In genomic region chr3:144714126-144714525, GRCm38 (mm10) we compare ENCODE assay signal across 10 mouse cellular contexts. TPM values are rescaled to one million over a fixed set of nuclear protein-coding genes. Genes with fewer than 3 reads are reported as not detected.
DNase-seq lines count a peak whose midpoint lies in the region; ATAC-seq and TF ChIP-seq lines count a peak whose summit lies in the region.
"Had no signal": no experiment of that assay in that cellular context is flagged by ENCODE, and none has a peak within 500 bp of the region (broad histone marks: within the 10 kb centered on the region; RNA-seq: fewer than 3 reads in every experiment).

No protein-coding gene starts in this region.

- no peak for TF ChIP-seq CTCF in liver, postnatal 0 days (IDR thresholded peaks at IDR 0.05; ENCODE audit: low read depth)

- H3ac ChIP-seq in myocyte (ENCODE audit: control insufficient read depth, insufficient read length), result no peak overlapping the region

- no peak for TF ChIP-seq POLR2A in myocyte (IDR thresholded peaks at IDR 0.05; ENCODE audit: insufficient read length, low read depth)

- peaks cover 99% of the 10 kb centered on the region for H3K79me2 ChIP-seq in myocyte (ENCODE audit: control insufficient read depth, insufficient read depth)

- H3K4me2 ChIP-seq in liver, postnatal 0 days (ENCODE audit: low read depth, low read length), result no peak overlapping the region
- H3K4me2 ChIP-seq in liver, embryonic 12.5 days, result no peak overlapping the region
- H3K4me2 ChIP-seq in myocyte (ENCODE audit: low read depth), result peak overlapping the region; percentile 12

- 73% methylated on average over 7 of the region's 7 CpGs for WGBS in liver, postnatal 0 days (ENCODE audit: insufficient replicate concordance)
- WGBS in liver, embryonic 12.5 days (ENCODE audit: insufficient replicate concordance), result 82% methylated on average over 7 of the region's 7 CpGs

- no peak for ATAC-seq in liver, postnatal 0 days
- no peak for ATAC-seq in liver, embryonic 12.5 days
- ATAC-seq: hindbrain, postnatal 0 days had no signal

- no peak for DNase-seq in liver, postnatal 0 days
- peak; percentile 65 to 77 for DNase-seq in heart, adult 18-20 months
- DNase-seq in heart, postnatal 36 days, result peak; percentile 34 to 43
- no peak for DNase-seq in spleen, adult 12 weeks (ENCODE audit: low spot score)
- DNase-seq in right cerebral cortex, adult 2 months (ENCODE audit: low spot score in 2 of 2), result no peak
- no peak for DNase-seq in cerebellum, adult 8-10 months
- DNase-seq: cerebellum, postnatal 25 days had no signal

- no peaks in the 10 kb centered on the region for H3K9me3 ChIP-seq in liver, postnatal 0 days (ENCODE audit: low read length)
- H3K9me3 ChIP-seq in liver, embryonic 12.5 days (replicated peaks), result no peaks in the 10 kb centered on the region

- TF ChIP-seq EP300 in liver, postnatal 0 days (IDR thresholded peaks at IDR 0.05; ENCODE audit: low read depth), result no peak

- intact Hi-C loops in heart, postnatal 36 days (cut with DNase I), result no loop called here

- H3K4me3 ChIP-seq in liver, postnatal 0 days (ENCODE audit: low read depth, low read length), result no peak overlapping the region
- H3K4me3 ChIP-seq in liver, embryonic 12.5 days, result no peak overlapping the region
- H3K4me3 ChIP-seq in myocyte, result no peak overlapping the region

- H3K27me3 ChIP-seq in liver, postnatal 0 days (ENCODE audit: insufficient read depth, low read length), result no peaks in the 10 kb centered on the region
- no peaks in the 10 kb centered on the region for H3K27me3 ChIP-seq in liver, embryonic 12.5 days (replicated peaks)
- H3K27me3 ChIP-seq in myocyte (ENCODE audit: control insufficient read depth, insufficient read depth, insufficient read length), result no peaks in the 10 kb centered on the region

- no peak overlapping the region for H3K9ac ChIP-seq in liver, postnatal 0 days (replicated peaks)
- H3K9ac ChIP-seq in liver, embryonic 12.5 days, result no peak overlapping the region

- peaks cover 17% of the 10 kb centered on the region for H3K36me3 ChIP-seq in liver, postnatal 0 days (replicated peaks; ENCODE audit: insufficient read depth, low read length)
- peaks cover 51% of the 10 kb centered on the region for H3K36me3 ChIP-seq in liver, embryonic 12.5 days
- peaks cover 43% of the 10 kb centered on the region for H3K36me3 ChIP-seq in myocyte (ENCODE audit: control insufficient read depth, insufficient read depth)

- H3K27ac ChIP-seq in liver, postnatal 0 days (ENCODE audit: low read depth), result peak overlapping the region; percentile 46; the same call in 1 of the 2 replicates
- no peak overlapping the region for H3K27ac ChIP-seq in liver, embryonic 12.5 days
- H3K27ac ChIP-seq: hindbrain, postnatal 0 days had no signal

- peaks cover 18% of the 10 kb centered on the region for H3K4me1 ChIP-seq in liver, postnatal 0 days (ENCODE audit: insufficient read depth)
- peaks cover 41% of the 10 kb centered on the region for H3K4me1 ChIP-seq in liver, embryonic 12.5 days

TF ChIP-seq in myocyte, 11 proteins besides CTCF, POLR2A, EP300 and RAD21:
- TF ChIP-seq SRF (IDR thresholded peaks at IDR 0.05; ENCODE audit: control insufficient read depth, insufficient read length, low read depth), result no peak
- no peak for TF ChIP-seq E2F4 (IDR thresholded peaks at IDR 0.05; ENCODE audit: insufficient read depth)
- TF ChIP-seq USF1 (IDR thresholded peaks at IDR 0.05; ENCODE audit: low read depth), result no peak
- TF ChIP-seq TCF12 (IDR thresholded peaks at IDR 0.05; ENCODE audit: insufficient read depth, poor library complexity, severe bottlenecking), result no peak
- no peak for TF ChIP-seq TCF3 (IDR thresholded peaks at IDR 0.05; ENCODE audit: insufficient read length, low read depth)
- no peak for TF ChIP-seq POLR2AphosphoS2 (IDR thresholded peaks at IDR 0.05; ENCODE audit: insufficient read length, low read depth)
- TF ChIP-seq MYOG (IDR thresholded peaks at IDR 0.05; ENCODE audit: control insufficient read depth in 1 of 3, insufficient read depth in 1 of 3, insufficient read length in 2 of 3, low read depth in 2 of 3), result no peak
TF ChIP-seq in myocyte: peak in this region for 0.

RNA-seq across cellular contexts. Expression of gene Sh3glb1, which starts 6.0 kb away (rescaled TPM):
- polyA plus RNA-seq in liver, postnatal 0 days (2015; fragmentation: Nextera tagmentation; extraction: Ambion mirVana), result 84.8 and 91.2 TPM in 2 replicates
- polyA plus RNA-seq in liver, embryonic 12.5 days (2016; fragmentation: Nextera tagmentation; extraction: Ambion mirVana), result 88.6 and 88.7 TPM in 2 replicates
- total RNA-seq in heart, adult 18-20 months (2021), result 100 to 1,000 TPM; 360 to 371 TPM
- total RNA-seq in heart, postnatal 36 days (2021), result 100 to 1,000 TPM; 372 to 397 TPM
- 288 TPM for polyA plus RNA-seq in myocyte (2012; fragmentation: generic; extraction: Trizol)

RNA-seq across cellular contexts. Expression of gene Clca3a1, which starts 46.7 kb away (rescaled TPM):
- 8.3 and 8.5 TPM in 2 replicates for polyA plus RNA-seq in liver, postnatal 0 days (2015; fragmentation: Nextera tagmentation; extraction: Ambion mirVana)
- polyA plus RNA-seq in liver, embryonic 12.5 days (2016; fragmentation: Nextera tagmentation; extraction: Ambion mirVana), result 3.0 and 3.3 TPM in 2 replicates
- total RNA-seq in heart, adult 18-20 months (2021), result 1 to 10 TPM in 1 of 2 experiments, under 1 TPM in 1; 0.79 to 1.6 TPM
- total RNA-seq in heart, postnatal 36 days (2021), result 1 to 10 TPM; 1.0 to 1.2 TPM
- polyA plus RNA-seq in myocyte (2012; fragmentation: generic; extraction: Trizol), result not detected

Comparison
In these comparisons a context has a peak if more than half of its experiments do, and no peak if none do; other contexts are left out.
1. DNase-seq: peak in heart, adult 18-20 months (2 of 2) and heart, postnatal 36 days (2 of 2); none in liver, postnatal 0 days (single experiment), spleen, adult 12 weeks (single experiment), right cerebral cortex, adult 2 months (0 of 2) and cerebellum, adult 8-10 months (single experiment).